Mouse (Mus musculus) limb, embryonic 10.5 days (tissue): ENCODE results near the gene 2610001J05Rik. TPM values are rescaled to one million over a fixed set of nuclear protein-coding genes. Genes with fewer than 3 reads are reported as not detected.

Experiments used
- DNase-seq: peaks from one replicate; pipeline ENCODE4 v3.0.0-alpha.2; 2017; ENCODE audit warnings: low spot score
- H3K27ac ChIP-seq: fragments of 300-500 bp; sonication (generic); 2 replicates; pipeline ENCODE4 v1.5.1; 2016; ENCODE audit warnings: mild to moderate bottlenecking
- H3K27me3 ChIP-seq: fragments of 300-500 bp; sonication (generic); 2 replicates; pipeline ENCODE4 v1.6.1; 2016; ENCODE audit warnings: low read depth, mild to moderate bottlenecking; ENCODE audit not compliant: poor library complexity, severe bottlenecking
- H3K36me3 ChIP-seq: fragments of 300-500 bp; sonication (generic); 2 replicates; pipeline ENCODE4 v1.6.1; 2016; ENCODE audit warnings: mild to moderate bottlenecking, moderate library complexity
- H3K4me1 ChIP-seq: fragments of 300-500 bp; sonication (generic); 2 replicates; pipeline ENCODE4 v1.6.1; 2016
- H3K4me3 ChIP-seq: fragments of 300-500 bp; sonication (generic); 2 replicates; pipeline ENCODE4 v1.5.1; 2016; ENCODE audit warnings: mild to moderate bottlenecking, moderate library complexity
- H3K9me3 ChIP-seq: fragments of 300-500 bp; sonication (generic); replicated peaks from 2 replicates; pipeline ENCODE4 v1.6.1; 2016; ENCODE audit warnings: mild to moderate bottlenecking
- WGBS: fragments of 180-500 bp; shearing (Covaris S2); methylation state at CpG from one replicate; pipeline ENCODE4 v1.1.7; 2016; 5-methylcytosine and 5-hydroxymethylcytosine counted together
- polyA plus RNA-seq: library from polyadenylated mRNA; unstranded; fragments of >200 nt; fragmentation: Nextera tagmentation; extraction: Ambion mirVana; gene quantifications from 2 replicates; pipeline ENCODE4 v1.2.1, GENCODE M21; 2016

The 2610001J05Rik gene
- 79.6 and 87.5 TPM in 2 replicates for polyA plus RNA-seq

DNA sequence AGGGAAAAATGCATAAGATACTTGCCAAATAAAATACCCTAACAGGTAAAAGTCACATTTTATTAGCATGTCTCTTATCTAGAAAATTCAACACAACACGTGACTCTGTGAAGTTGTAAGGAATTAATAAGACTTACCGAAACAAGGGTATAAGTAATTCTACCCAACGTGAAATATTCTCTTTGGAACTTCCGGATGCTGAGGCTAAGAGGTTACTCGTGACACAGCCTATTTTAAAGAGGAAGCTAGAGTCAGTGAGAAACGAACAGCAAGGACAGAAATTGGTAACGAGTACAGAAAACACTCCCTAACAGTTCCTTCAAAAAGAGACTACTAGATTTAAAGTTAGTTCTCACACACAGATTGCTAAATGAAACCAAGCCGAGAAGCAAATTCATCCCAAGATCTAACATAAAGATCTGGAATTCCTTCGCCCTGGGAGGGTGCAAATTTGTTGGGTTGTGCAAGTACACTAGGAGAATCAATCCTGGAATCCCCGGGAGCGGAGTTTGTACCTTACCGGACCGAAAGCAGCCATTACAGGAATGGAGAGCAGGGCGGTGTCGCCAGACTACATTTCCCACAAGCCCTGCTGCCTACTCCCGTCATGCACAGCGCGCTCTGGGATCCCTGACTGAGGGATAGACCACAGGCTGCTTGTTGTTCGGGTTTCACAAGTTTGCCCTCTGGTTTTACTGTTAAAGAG is at the start of gene 2610001J05Rik:
Gene 2610001J05Rik, minus strand, starts transcription at position 600 of the 706 bp plus-strand sequence.
- DNase-seq, result peak; percentile 88
- H3K27ac ChIP-seq, result peak within 1 kb of the TSS; percentile 90
- H3K27me3 ChIP-seq, result no peaks in the 10 kb centered on the region
- peak within 1 kb of the TSS; percentile 63 for H3K4me3 ChIP-seq
- H3K4me1 ChIP-seq, result peaks cover 5% of the 10 kb centered on the region
- no peaks in the 10 kb centered on the region for H3K9me3 ChIP-seq
- 1% methylated on average over 19 of the region's 19 CpGs for WGBS
- H3K36me3 ChIP-seq, result peaks cover 7% of the 10 kb centered on the region; the same call in 1 of the 2 replicates

DNA sequence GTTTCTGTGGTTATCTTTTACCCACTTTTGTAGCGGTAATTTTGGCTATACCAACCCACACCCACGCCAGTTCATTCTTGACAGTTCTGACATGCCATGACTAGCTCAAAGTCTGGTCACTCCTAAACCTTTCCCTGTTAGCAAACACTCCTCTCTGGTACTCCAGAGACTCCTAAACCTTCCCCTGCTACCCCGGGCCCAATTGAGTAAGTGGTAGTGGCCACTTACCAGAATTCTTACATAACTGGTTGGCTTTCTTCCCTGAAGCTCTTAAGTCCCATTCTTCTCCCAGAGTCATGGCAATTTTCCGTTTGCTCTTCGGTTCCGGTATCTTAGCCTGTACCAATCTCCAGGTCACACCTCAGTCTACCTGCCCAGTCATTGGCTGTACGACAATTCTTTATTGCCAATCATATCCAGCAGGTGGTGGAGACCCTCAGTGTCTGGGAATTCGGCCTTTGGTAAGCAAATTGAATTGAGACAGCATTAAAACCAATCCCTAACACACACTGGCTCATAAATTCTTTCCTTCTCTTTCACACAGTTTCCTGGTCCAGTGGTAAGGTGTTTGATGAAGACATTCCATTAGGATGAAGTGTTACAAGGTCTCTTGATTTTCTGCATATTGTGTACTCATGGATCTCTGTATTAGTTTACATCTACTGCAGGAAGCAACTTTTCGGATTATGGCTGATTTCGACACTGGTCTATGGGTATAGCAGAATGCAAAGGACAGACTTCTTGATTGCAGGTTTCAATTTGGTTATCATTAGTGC is 38.6 kb upstream of the 2610001J05Rik start:
- Histone ChIP-seq H3K9me3 (no peaks in the 10 kb centered on the region), H3K4me1 (no peaks in the 10 kb centered on the region), H3K4me3 (no peak overlapping the region), H3K27ac (no peak overlapping the region), H3K27me3 (no peaks in the 10 kb centered on the region), H3K36me3 (no peaks in the 10 kb centered on the region)
- no peak for DNase-seq
- WGBS, result 92% methylated on average over 10 of the region's 10 CpGs

DNA sequence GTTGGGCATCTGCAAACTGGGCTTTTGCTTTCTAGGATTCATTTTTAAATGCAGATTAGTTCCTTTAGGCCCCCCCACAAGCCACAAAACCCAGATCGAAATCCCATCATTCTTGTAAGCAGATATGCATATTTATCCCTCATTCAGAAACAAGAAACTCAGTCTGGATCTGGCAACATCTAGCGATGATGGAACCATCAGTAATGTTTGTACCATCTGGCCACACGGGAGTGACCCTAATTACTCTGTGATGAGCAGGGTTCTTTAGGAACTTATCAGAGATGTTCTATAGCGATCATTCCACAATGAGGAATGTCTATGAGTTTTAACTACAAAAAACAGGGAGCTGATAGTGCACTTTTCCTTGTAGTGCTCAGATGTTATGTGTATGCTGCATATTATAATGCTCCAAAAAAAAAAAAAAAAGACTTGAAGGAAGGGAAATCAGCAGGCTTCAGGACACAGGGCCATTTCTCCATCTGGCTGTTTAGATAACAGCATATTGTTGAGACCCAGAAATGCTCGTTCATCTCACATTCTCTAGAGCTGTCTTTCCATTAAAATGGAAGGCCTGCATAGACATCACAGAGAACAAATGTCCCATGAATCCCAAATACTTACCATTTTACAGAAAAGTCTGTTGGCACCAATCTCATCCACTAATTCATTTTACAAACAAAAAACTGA is 31.8 kb upstream of the 2610001J05Rik start:
- no peaks in the 10 kb centered on the region for H3K27me3 ChIP-seq
- no peaks in the 10 kb centered on the region for H3K36me3 ChIP-seq
- no peak for DNase-seq

DNA sequence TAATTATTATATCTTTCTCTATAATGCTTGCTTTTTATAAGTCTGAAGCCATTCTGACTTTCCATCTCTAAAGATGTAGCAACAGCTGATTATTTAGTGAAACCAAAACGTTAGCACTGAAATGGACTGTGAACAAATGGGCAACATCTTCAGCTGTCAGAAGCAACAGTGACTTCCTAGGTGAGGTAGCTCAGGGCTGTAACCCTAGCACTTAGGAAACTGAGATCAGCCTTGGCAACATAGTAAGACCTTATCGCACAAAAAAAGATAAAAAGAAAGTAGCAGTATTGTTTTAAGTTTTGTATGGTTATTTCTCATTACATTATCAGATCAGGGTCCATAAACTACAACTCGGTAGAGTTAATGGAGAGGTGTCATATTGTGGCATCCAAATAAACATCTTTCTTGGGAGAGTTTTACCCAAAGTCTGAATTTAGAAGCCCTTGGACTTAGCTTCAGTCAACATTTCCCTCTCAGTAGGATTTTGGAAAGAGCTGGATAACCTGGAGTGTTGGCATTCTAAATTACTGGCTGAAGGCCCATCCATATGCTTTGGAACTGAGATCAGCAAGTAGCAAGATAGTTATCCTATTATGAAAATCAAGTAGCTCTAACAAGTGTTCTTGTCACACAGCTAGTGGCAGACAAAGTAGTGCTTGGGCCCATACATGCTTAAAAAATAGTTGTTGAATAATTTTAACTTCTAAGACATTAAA is 13.7 kb upstream of the 2610001J05Rik start:
- H3K27me3 ChIP-seq, result no peaks in the 10 kb centered on the region
- H3K4me1 ChIP-seq, result no peaks in the 10 kb centered on the region
- DNase-seq, result no peak
- no peak overlapping the region for H3K4me3 ChIP-seq
- 87% methylated on average over 3 of the region's 3 CpGs for WGBS
- no peaks in the 10 kb centered on the region for H3K36me3 ChIP-seq
- H3K9me3 ChIP-seq, result no peaks in the 10 kb centered on the region
- no peak overlapping the region for H3K27ac ChIP-seq

More for the DNA sequence above, 31.8 kb upstream of the 2610001J05Rik start:
- Histone ChIP-seq H3K9me3 (no peaks in the 10 kb centered on the region), H3K27ac (no peak overlapping the region), H3K4me3 (no peak overlapping the region), H3K4me1 (no peaks in the 10 kb centered on the region)
- WGBS, result 88% methylated on average over 5 of the region's 5 CpGs

DNA sequence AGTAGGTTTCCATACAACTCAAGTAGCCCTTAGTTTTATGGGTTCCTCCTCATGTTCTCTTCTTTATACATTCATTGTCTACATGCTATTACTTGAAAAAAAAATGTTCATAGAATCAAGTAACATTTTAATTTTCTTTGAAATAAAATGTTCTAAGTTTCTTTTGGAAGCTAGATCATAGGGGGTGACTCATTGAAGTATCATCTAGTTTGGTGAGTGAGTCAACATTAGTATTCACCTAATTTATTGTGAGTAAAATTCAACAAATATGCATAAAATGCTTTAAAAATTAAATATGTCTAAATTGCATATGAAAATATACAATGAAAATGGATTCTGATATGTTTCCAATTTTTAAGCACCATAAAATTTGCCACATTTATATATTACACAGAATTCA is 11.6 kb upstream of the 2610001J05Rik start:
- Histone ChIP-seq H3K4me3 (no peak overlapping the region), H3K27me3 (no peaks in the 10 kb centered on the region), H3K4me1 (no peaks in the 10 kb centered on the region), H3K36me3 (no peaks in the 10 kb centered on the region), H3K9me3 (no peaks in the 10 kb centered on the region), H3K27ac (no peak overlapping the region)
- no peak for DNase-seq

DNA sequence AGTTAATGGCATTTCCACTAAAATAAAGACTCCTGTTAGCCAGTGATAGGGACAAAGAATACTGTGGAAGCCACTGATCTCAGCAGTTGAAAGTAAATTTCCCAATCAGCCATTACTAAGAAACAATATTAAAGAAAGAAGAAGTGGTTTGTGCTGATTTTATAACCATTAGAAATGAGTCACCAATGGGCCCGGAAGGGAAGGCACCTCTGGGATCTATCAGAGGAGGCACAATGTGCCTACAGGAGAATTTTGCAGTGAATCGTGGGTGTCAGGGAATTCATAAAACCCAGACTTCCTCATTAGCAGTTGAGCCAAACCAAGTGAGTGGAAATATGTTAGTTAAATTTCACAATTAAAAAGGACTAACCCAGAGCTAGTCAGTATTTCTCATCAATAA is 2.6 kb upstream of the 2610001J05Rik start:
- H3K27me3 ChIP-seq, result no peaks in the 10 kb centered on the region
- peaks cover 5% of the 10 kb centered on the region for H3K4me1 ChIP-seq
- no peak for DNase-seq
- H3K4me3 ChIP-seq, result no peak overlapping the region
- H3K9me3 ChIP-seq, result no peaks in the 10 kb centered on the region
- no peaks in the 10 kb centered on the region for H3K36me3 ChIP-seq
- WGBS, result 89% methylated on average over 2 of the region's 2 CpGs
- H3K27ac ChIP-seq, result no peak overlapping the region

DNA sequence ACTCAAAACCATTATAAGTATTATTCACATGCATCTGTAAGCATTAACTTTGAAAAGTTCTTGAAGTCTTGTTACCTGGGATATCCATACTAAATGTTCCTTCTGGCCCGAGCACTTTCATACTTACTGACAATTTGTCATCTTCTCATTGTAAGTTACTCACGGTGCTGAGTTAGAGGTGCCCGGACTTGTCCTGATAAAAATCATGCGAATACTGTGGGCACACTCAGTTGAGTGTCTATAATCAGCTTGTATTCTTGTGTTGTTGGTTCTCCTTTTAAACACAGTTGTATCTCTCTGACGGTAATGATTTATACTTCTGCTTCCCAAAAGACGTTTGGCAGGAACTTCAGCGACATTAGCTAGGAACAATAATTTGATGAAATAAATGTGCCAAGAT is 758 bp upstream of the 2610001J05Rik start:
- H3K4me1 ChIP-seq, result peaks cover 5% of the 10 kb centered on the region
- H3K36me3 ChIP-seq, result peaks cover 7% of the 10 kb centered on the region; the same call in 1 of the 2 replicates
- WGBS, result 81% methylated on average over 7 of the region's 7 CpGs
- no peaks in the 10 kb centered on the region for H3K9me3 ChIP-seq
- DNase-seq, result no peak
- no peaks in the 10 kb centered on the region for H3K27me3 ChIP-seq
- peak overlapping the region; percentile 90 for H3K27ac ChIP-seq
- H3K4me3 ChIP-seq, result peak overlapping the region; percentile 63

DNA sequence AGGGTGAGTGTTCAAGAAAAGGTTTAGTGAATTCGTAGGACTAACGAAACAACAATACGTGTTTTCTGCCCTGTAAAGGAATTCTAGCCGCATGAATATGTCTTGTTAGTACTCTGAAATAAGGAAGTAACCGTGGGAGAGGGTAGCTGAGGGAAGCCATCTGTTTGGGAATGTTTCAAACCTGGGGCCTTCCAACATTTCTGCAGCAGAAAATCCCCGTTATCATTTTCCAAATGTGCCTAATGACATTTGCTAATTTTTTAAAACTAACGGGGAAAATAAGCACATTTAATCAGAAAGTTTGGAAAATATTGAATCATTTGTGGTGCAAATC is 274 bp upstream of the 2610001J05Rik start:
- Histone ChIP-seq H3K4me3 (peak overlapping the region; percentile 63), H3K4me1 (peaks cover 5% of the 10 kb centered on the region), H3K36me3 (peaks cover 7% of the 10 kb centered on the region; the same call in 1 of the 2 replicates), H3K27me3 (no peaks in the 10 kb centered on the region), H3K27ac (peak overlapping the region; percentile 90), H3K9me3 (no peaks in the 10 kb centered on the region)
- 5% methylated on average over 7 of the region's 7 CpGs for WGBS
- no peak for DNase-seq

DNA sequence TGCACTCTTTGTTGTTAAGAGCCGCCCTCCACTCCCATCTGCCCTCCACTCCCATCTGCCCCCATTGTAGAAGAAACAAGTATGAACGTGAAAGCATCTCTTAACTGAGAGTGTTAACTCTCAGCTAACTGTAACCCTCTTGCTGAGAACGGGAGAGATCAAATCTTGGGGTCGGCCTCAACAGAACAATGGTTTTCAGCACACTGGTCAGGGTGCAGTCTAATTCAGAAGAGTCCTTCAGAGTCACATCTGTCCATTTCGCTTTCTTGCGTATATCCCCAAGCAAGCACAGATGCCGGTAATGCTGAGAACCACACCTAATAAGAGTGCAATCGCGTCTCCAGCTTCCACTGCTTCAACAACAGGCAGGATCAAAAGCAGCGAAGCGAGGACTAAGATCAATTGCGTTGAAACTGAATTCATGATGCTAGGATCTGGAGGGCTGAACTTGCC is 1.0 kb downstream of the 2610001J05Rik start:
- H3K36me3 ChIP-seq, result peaks cover 7% of the 10 kb centered on the region; the same call in 1 of the 2 replicates
- 58% methylated on average over 12 of the region's 12 CpGs for WGBS
- no peaks in the 10 kb centered on the region for H3K9me3 ChIP-seq
- peak; percentile 32 for DNase-seq
- H3K27ac ChIP-seq, result peak overlapping the region; percentile 71
- peaks cover 5% of the 10 kb centered on the region for H3K4me1 ChIP-seq
- H3K27me3 ChIP-seq, result no peaks in the 10 kb centered on the region
- H3K4me3 ChIP-seq, result peak overlapping the region; percentile 63

DNA sequence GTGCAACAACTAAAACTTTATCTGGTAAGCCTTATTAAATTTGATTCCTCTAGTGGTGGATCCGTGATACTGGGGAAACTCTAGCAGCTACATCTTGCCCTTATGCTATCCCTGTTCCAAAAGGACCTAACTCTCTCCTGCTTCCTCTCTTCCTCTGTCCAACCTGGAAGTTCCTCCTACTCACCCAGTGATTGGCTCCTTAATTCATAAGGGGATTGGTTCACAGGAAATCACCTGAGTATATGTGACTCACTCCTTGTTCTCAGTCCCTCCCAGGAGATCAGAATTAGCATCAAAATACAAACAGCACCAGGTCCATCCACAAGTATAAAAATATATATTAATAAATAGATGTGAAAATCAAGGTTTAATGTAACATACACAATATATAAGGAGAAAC is 10.7 kb downstream of the 2610001J05Rik start:
- DNase-seq, result no peak
- H3K27ac ChIP-seq, result no peak overlapping the region

DNA sequence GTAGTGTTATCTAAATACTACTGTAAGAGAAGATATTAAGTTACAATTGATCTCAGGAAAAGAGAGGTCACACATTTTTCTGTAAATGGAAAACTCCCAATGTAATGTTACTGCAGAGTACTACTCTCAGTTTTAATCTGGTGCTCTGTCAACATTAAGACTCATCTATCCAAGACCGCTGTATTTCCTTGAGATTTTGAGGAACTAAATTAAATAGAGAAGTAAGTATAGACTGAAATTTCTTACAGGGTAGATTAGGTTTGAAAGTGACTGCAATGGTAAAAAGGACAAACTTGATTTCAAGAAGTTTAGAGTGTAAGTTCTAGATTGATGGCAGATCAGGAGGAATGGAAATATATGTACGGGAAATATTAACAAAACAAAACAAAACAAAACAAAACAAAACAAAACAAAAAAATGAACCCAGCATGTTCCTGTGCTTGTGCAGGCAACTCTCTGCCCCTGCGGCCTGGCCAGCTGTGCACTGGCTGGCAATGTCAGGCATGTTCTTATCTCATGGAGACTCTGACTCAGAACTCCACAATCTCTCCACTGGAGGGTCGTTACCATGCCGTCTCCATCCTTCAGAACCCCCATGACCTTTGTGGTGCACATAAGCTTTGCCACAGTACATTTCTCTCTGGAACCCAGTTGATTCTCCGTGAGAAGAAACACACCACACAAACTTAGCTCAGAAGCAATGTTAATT is 11.3 kb downstream of the 2610001J05Rik start:
- no peaks in the 10 kb centered on the region for H3K9me3 ChIP-seq
- H3K36me3 ChIP-seq, result no peaks in the 10 kb centered on the region
- H3K4me3 ChIP-seq, result no peak overlapping the region
- no peak overlapping the region for H3K27ac ChIP-seq
- H3K4me1 ChIP-seq, result no peaks in the 10 kb centered on the region
- WGBS, result 86% methylated on average over 6 of the region's 6 CpGs
- no peak for DNase-seq
- no peaks in the 10 kb centered on the region for H3K27me3 ChIP-seq

More for the DNA sequence above, 10.7 kb downstream of the 2610001J05Rik start:
- Histone ChIP-seq H3K4me1 (no peaks in the 10 kb centered on the region), H3K9me3 (no peaks in the 10 kb centered on the region), H3K4me3 (no peak overlapping the region), H3K27me3 (no peaks in the 10 kb centered on the region), H3K36me3 (no peaks in the 10 kb centered on the region)
- 95% methylated on average over 1 of the region's 1 CpGs for WGBS

DNA sequence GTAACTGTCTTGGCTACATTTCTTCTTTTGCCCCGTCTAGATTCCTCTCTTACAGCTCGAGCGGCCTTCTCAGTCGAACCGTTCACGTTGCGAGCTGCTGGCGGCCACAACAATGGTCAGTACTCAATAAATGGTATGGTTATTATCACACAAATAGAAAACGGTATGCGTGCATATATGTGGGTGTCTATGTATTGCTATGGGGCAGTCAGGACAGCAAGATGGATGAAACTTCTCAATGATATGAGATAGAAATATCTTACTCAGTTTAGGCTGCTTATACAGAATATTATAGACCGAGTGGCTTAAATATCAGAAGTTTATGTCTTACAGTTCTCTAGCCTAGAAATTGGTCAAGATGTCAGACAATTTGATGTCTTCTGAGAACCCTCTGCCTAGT is 17.1 kb downstream of the 2610001J05Rik start:
- no peaks in the 10 kb centered on the region for H3K9me3 ChIP-seq
- H3K36me3 ChIP-seq, result no peaks in the 10 kb centered on the region
- no peaks in the 10 kb centered on the region for H3K4me1 ChIP-seq
- WGBS, result 27% methylated on average over 11 of the region's 11 CpGs
- H3K4me3 ChIP-seq, result peak overlapping the region; percentile 25; the same call in 1 of the 2 replicates
- no peaks in the 10 kb centered on the region for H3K27me3 ChIP-seq
- DNase-seq, result no peak
- H3K27ac ChIP-seq, result no peak overlapping the region
